Mouse (Mus musculus) embryonic facial prominence, embryonic 13.5 days (tissue): ENCODE measurements around the gene Zfp865. TPM values are rescaled to one million over a fixed set of nuclear protein-coding genes. Genes with fewer than 3 reads are reported as not detected.

ENCODE experiments used
- ATAC-seq: fragments of 200-750 bp; cut with Nextera tagmentation; 2 replicates; pipeline ENCODE4 v1.8.0; 2017; ENCODE audit warnings: low read depth; ENCODE audit not compliant: insufficient number of reproducible peaks, insufficient read depth, low FRiP score, low TSS enrichment
- H3K27ac ChIP-seq: fragments of 300-500 bp; sonication (generic); 2 replicates; pipeline ENCODE4 v1.5.1; 2015; ENCODE audit warnings: moderate library complexity, mild to moderate bottlenecking, inconsistent platforms
- H3K27me3 ChIP-seq: fragments of 300-500 bp; sonication (generic); 2 replicates; pipeline ENCODE4 v1.6.1; 2015; ENCODE audit warnings: mild to moderate bottlenecking, inconsistent platforms
- H3K36me3 ChIP-seq: fragments of 300-500 bp; sonication (generic); 2 replicates; pipeline ENCODE4 v1.6.1; 2015; ENCODE audit warnings: mild to moderate bottlenecking, inconsistent platforms
- H3K4me1 ChIP-seq: fragments of 300-500 bp; sonication (generic); 2 replicates; pipeline ENCODE4 v1.6.1; 2015; ENCODE audit warnings: inconsistent platforms
- H3K4me2 ChIP-seq: fragments of 300-500 bp; sonication (generic); 2 replicates; pipeline ENCODE4 v1.6.1; 2015; ENCODE audit warnings: moderate library complexity, mild to moderate bottlenecking, inconsistent platforms
- H3K4me3 ChIP-seq: fragments of 300-500 bp; sonication (generic); 2 replicates; pipeline ENCODE4 v1.5.1; 2015; ENCODE audit warnings: mild to moderate bottlenecking, inconsistent platforms
- H3K9ac ChIP-seq: fragments of 300-500 bp; sonication (generic); 2 replicates; pipeline ENCODE4 v1.6.1; 2015; ENCODE audit warnings: mild to moderate bottlenecking, inconsistent platforms
- H3K9me3 ChIP-seq: fragments of 300-500 bp; sonication (generic); 2 replicates; pipeline ENCODE4 v1.6.1; 2016; ENCODE audit warnings: inconsistent platforms
- WGBS: fragments of 180-500 bp; shearing (Covaris S2); methylation state at CpG from one replicate; pipeline ENCODE4 v1.1.7; 2015; ENCODE audit warnings: mixed read lengths; 5-methylcytosine and 5-hydroxymethylcytosine counted together
- polyA plus RNA-seq: library from polyadenylated mRNA; unstranded; fragments of >200 nt; fragmentation: Nextera tagmentation; extraction: Ambion mirVana; gene quantifications from 2 replicates; pipeline ENCODE4 v1.2.1, GENCODE M21; 2015

The Zfp865 gene
- polyA plus RNA-seq, result 7.7 and 7.9 TPM in 2 replicates

DNA sequence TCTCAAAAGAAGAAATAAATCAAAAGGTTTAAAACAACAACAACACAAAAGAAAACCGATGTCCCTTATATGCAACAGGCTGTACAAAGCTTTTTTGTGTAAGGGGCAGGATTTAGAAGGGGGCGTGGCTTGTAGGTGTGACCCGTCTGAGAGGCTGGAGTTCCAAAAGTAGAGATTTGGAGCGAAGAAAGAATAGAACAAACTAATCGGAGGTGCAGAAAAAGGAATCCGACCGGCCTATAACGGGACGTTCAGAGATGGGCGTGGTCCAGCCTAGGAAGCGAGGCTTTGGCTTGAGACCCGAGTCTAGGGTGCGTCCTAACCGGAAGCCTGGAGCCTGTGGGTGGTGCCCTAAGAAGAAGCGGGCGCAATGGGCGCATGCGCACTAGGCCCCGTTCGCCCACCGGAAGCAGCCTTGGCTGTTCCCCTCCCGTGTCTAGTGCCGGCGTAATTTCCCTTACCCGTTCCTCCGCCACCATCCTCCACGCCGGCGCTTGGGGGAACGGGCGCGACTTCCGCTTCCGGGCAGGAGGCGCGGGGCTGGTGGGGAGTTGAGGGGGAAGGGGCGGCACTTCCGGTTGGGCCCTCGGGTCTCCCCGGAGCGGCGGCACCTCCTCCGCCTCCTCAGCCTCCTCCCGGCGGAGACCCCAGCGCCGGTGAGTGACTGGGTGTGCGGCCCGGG lies at the start of gene Zfp865, which contains the start of gene Ccdc106:
TSS of gene Zfp865 (plus strand) at position 377 of the 682 bp plus-strand sequence.
TSS of gene Ccdc106 (plus strand) at position 554 of the 682 bp plus-strand sequence.
- WGBS, result under 1% methylated on average over 49 of the region's 49 CpGs
- H3K36me3 ChIP-seq, result peaks cover 43% of the 10 kb centered on the region
- peak within 1 kb of the TSS; percentile 97 for H3K9ac ChIP-seq
- peak within 1 kb of the TSS; percentile 79 for H3K4me3 ChIP-seq
- peak; percentile 84 for ATAC-seq
- H3K9me3 ChIP-seq, result no peaks in the 10 kb centered on the region
- no peaks in the 10 kb centered on the region for H3K27me3 ChIP-seq
- peaks cover 27% of the 10 kb centered on the region for H3K4me1 ChIP-seq
- peak within 1 kb of the TSS; percentile 97 for H3K27ac ChIP-seq
- peak within 1 kb of the TSS; percentile 84 for H3K4me2 ChIP-seq

DNA sequence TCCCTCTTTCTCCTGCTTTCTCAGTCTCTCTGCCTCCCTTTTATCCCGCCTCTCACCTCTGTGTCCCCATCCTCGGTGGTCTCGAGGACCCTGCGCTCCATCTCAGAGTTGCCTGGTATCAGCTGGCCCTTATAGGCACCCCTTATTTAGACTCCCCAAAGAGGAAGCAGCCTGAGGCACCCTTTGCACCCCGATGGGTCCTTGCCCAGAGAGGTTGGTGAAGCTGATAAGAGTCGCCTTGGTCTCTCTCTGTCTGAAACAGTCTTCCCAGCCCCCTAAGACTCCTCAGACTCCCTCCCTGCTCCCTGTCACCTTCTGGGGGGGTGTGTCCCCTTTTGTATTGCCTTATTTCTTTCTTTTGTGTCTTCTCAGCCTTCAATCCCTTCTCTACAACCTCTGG lies 49.1 kb upstream of the Zfp865 start, which contains the start of gene Sbk3:
TSS of gene Sbk3 (minus strand) at position 101 of the 400 bp plus-strand sequence.
- Histone ChIP-seq H3K27ac (no peak within 1 kb of the TSS), H3K27me3 (no peaks in the 10 kb centered on the region; the same call in 1 of the 2 replicates), H3K4me1 (no peaks in the 10 kb centered on the region), H3K9ac (no peak within 1 kb of the TSS), H3K4me2 (no peak within 1 kb of the TSS), H3K36me3 (no peaks in the 10 kb centered on the region), H3K4me3 (no peak within 1 kb of the TSS), H3K9me3 (no peaks in the 10 kb centered on the region)
- 43% methylated on average over 6 of the region's 6 CpGs for WGBS
- no peak for ATAC-seq

DNA sequence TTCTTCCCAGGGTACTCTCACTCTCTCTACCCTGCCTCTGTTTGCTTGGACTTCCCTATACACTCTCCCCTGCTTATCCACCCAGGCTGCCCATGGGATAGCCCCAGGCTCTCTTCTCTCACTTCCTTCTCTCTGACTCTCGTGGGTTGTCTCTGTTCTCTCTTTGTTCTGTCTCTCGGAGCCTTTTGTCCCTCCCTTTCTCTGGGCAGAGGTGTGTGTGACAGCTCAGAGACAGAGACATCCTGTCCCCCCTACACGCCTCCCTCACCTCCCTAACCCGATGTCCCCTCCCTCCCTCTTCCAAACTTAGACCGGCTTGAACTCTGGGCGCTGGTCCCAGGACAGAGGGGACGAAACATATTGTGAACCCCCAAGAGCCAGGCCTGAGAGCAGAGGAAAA lies 48.5 kb upstream of the Zfp865 start:
- Histone ChIP-seq H3K36me3 (no peaks in the 10 kb centered on the region), H3K27me3 (no peaks in the 10 kb centered on the region; the same call in 1 of the 2 replicates), H3K27ac (no peak overlapping the region), H3K4me3 (no peak overlapping the region), H3K4me2 (no peak overlapping the region), H3K4me1 (no peaks in the 10 kb centered on the region), H3K9me3 (0 out of 2 replicates have a peak, but pooled peaks cover under 1% of the 10 kb centered on the region), H3K9ac (no peak overlapping the region)
- 22% methylated on average over 7 of the region's 7 CpGs for WGBS
- ATAC-seq, result no peak

DNA sequence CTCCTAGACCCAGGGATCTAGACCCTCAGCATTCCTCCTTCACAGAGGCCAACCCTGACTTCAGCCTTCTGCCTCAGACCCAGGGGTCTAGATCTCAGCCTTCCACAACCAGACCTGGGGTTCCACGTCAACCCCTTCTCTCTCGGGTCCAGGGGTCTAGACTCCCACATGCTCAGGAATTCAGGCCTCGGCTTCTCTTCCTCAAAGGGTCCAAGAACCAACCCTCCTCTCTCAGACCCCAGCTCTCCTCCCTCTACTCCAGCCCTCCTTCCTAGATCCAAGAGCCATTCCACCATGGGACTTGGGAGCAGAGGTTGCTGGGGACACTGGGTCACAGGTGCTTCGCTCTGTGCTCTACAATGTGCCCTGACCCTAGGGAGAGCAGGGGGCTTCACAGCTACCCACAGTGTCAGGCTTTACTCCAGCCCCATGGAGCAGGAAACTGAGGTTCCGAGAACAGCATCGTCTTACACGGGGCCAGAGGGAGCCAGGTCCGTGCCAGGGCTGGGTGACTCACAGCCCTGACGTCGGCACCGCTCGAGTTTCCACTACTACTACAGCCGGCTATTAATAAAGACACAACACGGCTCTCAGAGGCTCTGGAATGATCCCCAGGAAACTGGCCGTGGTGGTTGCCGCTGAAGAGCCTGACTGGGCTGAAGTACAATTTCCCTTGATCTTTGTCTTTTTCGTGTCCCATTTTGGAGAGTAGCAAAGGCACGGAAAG lies 47.7 kb upstream of the Zfp865 start:
- no peaks in the 10 kb centered on the region for H3K36me3 ChIP-seq
- no peak overlapping the region for H3K9ac ChIP-seq
- H3K27me3 ChIP-seq, result no peaks in the 10 kb centered on the region; the same call in 1 of the 2 replicates
- WGBS, result 72% methylated on average over 18 of the region's 18 CpGs
- H3K4me2 ChIP-seq, result no peak overlapping the region
- H3K4me1 ChIP-seq, result no peaks in the 10 kb centered on the region
- ATAC-seq, result no peak
- peaks cover 4% of the 10 kb centered on the region; the same call in 1 of the 2 replicates for H3K9me3 ChIP-seq
- no peak overlapping the region for H3K4me3 ChIP-seq
- H3K27ac ChIP-seq, result no peak overlapping the region

DNA sequence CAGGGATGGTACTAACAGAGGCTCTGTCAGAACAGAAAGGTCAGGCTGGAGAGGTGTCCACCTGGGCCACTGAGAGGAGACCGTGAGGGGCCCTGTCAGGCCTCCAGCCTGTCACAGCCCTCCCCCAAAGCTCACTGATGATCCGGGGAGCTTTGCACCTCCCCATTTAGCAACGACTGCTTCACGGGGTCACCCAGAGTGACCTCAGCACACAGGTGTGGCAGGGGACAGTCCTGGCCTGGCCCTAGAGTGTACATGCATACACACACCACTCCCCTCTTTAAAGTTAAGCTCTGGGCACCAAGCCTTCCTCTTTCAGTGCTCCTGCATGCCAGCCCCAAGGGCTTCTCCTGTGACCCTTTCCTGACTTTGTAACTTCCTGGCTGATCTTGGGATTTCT lies 44.7 kb upstream of the Zfp865 start:
- no peak overlapping the region for H3K4me2 ChIP-seq
- H3K4me3 ChIP-seq, result no peak overlapping the region
- H3K9me3 ChIP-seq, result peaks cover 4% of the 10 kb centered on the region; the same call in 1 of the 2 replicates
- no peak overlapping the region for H3K27ac ChIP-seq
- no peaks in the 10 kb centered on the region for H3K36me3 ChIP-seq
- H3K9ac ChIP-seq, result no peak overlapping the region
- no peak for ATAC-seq
- no peaks in the 10 kb centered on the region for H3K4me1 ChIP-seq
- WGBS, result 49% methylated on average over 4 of the region's 4 CpGs
- no peaks in the 10 kb centered on the region for H3K27me3 ChIP-seq

DNA sequence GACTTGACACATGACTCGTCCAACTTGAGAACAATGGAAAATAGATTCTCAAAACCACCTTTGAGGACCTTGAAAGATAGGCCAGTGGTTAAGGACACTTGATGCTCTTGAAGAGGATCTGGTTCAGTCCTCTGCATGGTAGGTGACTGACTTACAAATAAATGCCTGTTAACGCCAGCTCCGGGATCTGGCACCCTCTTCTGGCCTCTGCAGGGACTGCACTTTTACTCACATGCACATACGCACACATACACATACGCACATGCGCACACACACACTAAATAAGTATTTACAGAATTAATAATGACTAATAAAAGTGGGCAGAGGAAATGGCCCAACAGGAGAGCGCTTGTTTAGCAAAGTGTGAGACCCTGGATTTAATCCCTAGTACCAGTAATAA lies 43.3 kb upstream of the Zfp865 start:
- peaks cover 4% of the 10 kb centered on the region; the same call in 1 of the 2 replicates for H3K9me3 ChIP-seq
- H3K4me1 ChIP-seq, result no peaks in the 10 kb centered on the region
- H3K27ac ChIP-seq, result no peak overlapping the region
- no peak overlapping the region for H3K4me3 ChIP-seq
- ATAC-seq, result no peak
- no peak overlapping the region for H3K9ac ChIP-seq
- H3K4me2 ChIP-seq, result no peak overlapping the region
- 88% methylated on average over 7 of the region's 7 CpGs for WGBS
- no peaks in the 10 kb centered on the region for H3K27me3 ChIP-seq
- H3K36me3 ChIP-seq, result no peaks in the 10 kb centered on the region

DNA sequence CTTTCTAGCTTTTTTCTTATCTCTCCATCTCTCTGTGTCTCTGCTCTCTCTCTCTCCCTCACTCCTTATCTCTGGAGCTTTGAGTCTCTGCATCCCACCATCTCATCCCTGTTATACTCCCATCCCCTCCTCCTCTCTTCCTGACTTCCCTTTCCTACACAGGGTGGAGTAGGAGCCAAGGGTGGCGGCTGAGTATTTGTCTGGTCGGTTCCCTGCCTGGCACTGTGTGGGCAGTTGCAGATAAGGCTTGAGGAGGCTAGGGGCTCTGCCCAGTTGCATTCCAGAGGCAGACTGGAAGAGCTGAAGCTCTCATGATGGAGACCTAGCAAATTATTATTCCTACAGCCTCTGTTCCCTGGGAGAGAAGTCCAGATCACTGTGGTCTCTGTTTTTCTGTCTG lies 31.9 kb upstream of the Zfp865 start:
- no peak overlapping the region for H3K27ac ChIP-seq
- H3K4me2 ChIP-seq, result no peak overlapping the region
- peaks cover 24% of the 10 kb centered on the region for H3K36me3 ChIP-seq
- H3K9ac ChIP-seq, result no peak overlapping the region
- H3K4me3 ChIP-seq, result no peak overlapping the region
- H3K9me3 ChIP-seq, result peaks cover 25% of the 10 kb centered on the region
- H3K4me1 ChIP-seq, result no peaks in the 10 kb centered on the region; the same call in 1 of the 2 replicates
- H3K27me3 ChIP-seq, result peaks cover 2% of the 10 kb centered on the region
- 71% methylated on average over 2 of the region's 2 CpGs for whole genome bisulfite sequencing
- ATAC-seq, result no peak

DNA sequence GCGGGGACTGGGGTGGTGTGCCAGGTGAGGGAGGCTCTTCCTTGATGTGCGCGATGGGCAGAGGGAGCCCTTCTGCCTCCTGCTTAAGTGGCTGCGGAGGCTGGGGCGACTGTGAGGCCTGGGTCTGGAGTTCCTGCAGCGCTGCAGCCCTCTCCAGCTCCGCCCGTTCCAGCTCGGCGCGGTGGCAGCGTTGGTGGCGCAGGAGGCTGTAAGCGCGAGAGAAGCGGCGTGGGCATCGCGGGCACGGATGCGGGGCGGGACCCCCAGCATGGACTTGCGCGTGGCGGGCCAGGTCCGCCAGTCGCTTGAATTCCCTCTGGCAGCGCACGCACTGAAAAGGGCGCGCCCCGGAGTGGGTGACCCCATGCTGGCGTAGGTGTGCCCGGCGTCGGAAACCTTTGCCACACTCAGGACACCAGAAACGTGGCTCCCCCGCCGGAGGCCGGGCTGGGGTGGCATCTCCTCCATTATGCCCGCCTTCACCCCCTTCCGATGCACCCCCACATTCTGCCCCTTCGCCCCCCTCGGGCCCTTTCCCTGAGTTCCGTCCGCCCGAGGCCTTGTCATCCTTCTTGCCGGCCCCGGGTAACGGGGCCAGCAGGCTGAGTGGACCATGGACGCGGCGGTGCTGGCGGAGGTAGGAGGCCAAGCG lies 26.7 kb upstream of the Zfp865 start:
- peak overlapping the region; percentile 81 for H3K4me2 ChIP-seq
- peaks cover 30% of the 10 kb centered on the region for H3K9me3 ChIP-seq
- no peak for ATAC-seq
- WGBS, result 42% methylated on average over 55 of the region's 55 CpGs
- H3K27ac ChIP-seq, result no peak overlapping the region
- H3K4me3 ChIP-seq, result peak overlapping the region; percentile 64; the same call in 1 of the 2 replicates
- peaks cover 36% of the 10 kb centered on the region for H3K36me3 ChIP-seq
- peaks cover 17% of the 10 kb centered on the region for H3K27me3 ChIP-seq
- 0 out of 2 replicates have a peak overlapping the region, but pooled peaks have one; percentile 46 for H3K9ac ChIP-seq
- H3K4me1 ChIP-seq, result peaks cover 28% of the 10 kb centered on the region

DNA sequence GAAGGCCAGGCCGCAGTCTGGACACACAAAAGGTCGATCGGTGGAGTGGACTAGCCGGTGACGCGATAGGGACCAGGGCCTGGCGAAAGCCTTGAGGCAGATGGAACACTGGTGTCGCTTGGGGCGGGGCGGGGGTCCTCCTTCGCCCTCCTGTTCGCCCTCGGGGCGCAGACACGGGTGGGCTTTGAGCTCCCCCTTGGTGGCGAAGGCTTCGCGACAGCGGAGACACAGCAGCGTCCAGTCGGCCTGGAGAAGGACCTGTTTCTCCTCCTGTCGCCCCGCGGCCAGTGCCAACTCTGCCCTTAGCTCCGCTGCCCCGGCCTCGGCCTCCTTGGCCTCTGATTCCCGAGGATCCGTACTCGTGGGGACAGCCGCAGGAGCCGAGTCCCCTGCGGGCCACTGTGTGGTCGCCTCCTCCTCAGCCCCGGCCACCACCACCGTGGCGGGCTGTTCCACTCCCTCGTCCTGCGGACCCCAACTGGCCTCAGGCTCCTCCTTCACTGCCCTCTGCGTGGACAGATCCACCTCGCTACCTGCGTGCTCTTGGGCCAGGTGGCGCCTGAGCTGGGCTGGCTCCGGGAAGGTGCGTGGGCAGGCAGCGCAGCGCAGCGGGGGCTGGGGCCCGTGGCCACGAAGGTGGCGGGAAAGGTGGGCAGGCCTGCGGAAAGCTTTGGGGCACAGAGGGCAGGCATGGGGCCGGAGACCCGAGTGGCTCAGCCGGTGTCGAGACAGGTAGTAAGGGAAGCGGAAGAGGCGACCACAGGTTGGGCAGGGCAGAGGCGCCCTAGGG lies 26.0 kb upstream of the Zfp865 start:
- peaks cover 30% of the 10 kb centered on the region for H3K9me3 ChIP-seq
- H3K9ac ChIP-seq, result 0 out of 2 replicates have a peak overlapping the region, but pooled peaks have one; percentile 46

DNA sequence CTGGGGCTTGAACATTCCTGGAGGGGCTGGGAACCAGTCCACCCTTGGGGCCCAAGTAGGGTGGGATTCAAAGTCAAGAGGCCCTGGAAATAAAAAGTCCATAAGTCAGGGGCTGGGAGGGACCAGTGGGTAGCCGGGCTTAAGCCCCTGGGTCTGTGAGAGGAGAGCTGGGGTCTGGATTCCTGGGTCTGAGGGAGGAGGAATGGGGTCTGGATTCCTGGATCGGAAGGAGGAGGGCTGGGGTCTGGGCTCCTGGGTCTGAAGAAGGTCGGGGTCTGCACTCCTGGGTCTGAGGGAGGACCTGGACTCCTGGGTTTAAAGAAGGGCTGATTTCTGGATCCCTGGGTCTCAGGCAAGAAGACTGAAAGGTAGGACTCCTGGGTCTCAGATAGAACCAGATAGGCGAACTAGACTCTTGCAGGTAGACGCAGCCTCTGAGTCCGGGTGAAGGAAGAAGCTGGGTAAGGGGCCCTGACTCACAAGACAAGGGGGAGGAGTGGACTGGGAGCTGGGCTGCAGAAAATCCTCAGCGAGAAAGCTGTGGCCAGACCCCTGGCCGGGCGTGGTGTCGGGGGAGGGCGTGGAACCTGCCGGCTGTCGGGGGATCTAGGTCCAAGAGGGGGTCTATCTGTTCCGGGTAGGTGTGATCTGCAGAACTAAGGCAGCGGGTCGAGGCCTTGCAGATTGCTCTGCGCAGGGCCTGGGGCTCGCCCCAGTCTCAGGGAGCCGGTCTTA lies 24.7 kb upstream of the Zfp865 start:
- Histone ChIP-seq H3K9me3 (peaks cover 29% of the 10 kb centered on the region), H3K27ac (peak overlapping the region; percentile 69), H3K4me1 (peaks cover 28% of the 10 kb centered on the region), H3K9ac (peak overlapping the region; percentile 92), H3K4me2 (peak overlapping the region; percentile 81), H3K36me3 (peaks cover 36% of the 10 kb centered on the region), H3K27me3 (peaks cover 17% of the 10 kb centered on the region), H3K4me3 (peak overlapping the region; percentile 64)
- 3% methylated on average over 19 of the region's 19 CpGs for WGBS
- peak; percentile 40 for ATAC-seq

More for the DNA sequence above, 26.0 kb upstream of the Zfp865 start:
- H3K27me3 ChIP-seq, result peaks cover 17% of the 10 kb centered on the region
- peak overlapping the region; percentile 81 for H3K4me2 ChIP-seq
- peaks cover 36% of the 10 kb centered on the region for H3K36me3 ChIP-seq
- WGBS, result 52% methylated on average over 59 of the region's 59 CpGs
- H3K27ac ChIP-seq, result no peak overlapping the region
- peaks cover 28% of the 10 kb centered on the region for H3K4me1 ChIP-seq
- no peak for ATAC-seq
- H3K4me3 ChIP-seq, result peak overlapping the region; percentile 64
